Comparison of ENCODE assay signal across 22 mouse cellular contexts in the genomic region with DNA sequence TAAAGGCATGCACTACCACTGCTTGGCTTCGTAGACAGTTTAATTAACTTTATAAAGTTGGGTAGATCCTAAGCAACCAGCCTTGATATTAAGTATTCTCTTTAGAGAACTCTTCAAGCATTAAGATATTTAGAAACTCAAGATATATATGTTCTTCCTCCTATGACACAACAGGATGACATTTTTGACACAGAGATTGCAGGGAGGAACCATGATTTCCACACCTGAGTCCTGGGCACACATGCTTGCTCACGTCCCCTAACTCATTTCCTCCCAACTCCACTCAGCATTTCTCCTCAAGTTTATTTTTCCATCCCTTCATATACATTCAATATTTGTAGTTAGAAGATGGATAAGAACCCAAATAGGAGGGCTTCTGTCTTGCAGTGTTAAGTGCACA. TPM values are rescaled to one million over a fixed set of nuclear protein-coding genes. Genes with fewer than 3 reads are reported as not detected.
"Had no signal": no experiment of that assay in that cellular context is flagged by ENCODE, and none has a peak within 500 bp of the region (broad histone marks: within the 10 kb centered on the region; RNA-seq: fewer than 3 reads in every experiment).

No protein-coding gene starts in this region.

- H3K27me3 ChIP-seq: neural tube, embryonic 13.5 days; neural tube, embryonic 15.5 days; stomach, embryonic 15.5 days had no signal

- H3K9ac ChIP-seq: neural tube, embryonic 13.5 days; neural tube, embryonic 15.5 days; stomach, embryonic 15.5 days had no signal

- H3K4me2 ChIP-seq: neural tube, embryonic 13.5 days; neural tube, embryonic 15.5 days; stomach, embryonic 15.5 days had no signal

- H3K9me3 ChIP-seq: neural tube, embryonic 13.5 days; neural tube, embryonic 15.5 days; stomach, embryonic 15.5 days had no signal

- H3K27ac ChIP-seq: neural tube, embryonic 13.5 days; neural tube, embryonic 15.5 days; stomach, embryonic 15.5 days; stomach, postnatal 0 days had no signal

- H3K4me1 ChIP-seq: neural tube, embryonic 13.5 days; neural tube, embryonic 15.5 days; stomach, embryonic 15.5 days had no signal

- H3K36me3 ChIP-seq: neural tube, embryonic 13.5 days; neural tube, embryonic 15.5 days; stomach, embryonic 15.5 days had no signal

- H3K4me3 ChIP-seq: neural tube, embryonic 13.5 days; neural tube, embryonic 15.5 days; stomach, embryonic 15.5 days had no signal

- DNase-seq: retina, postnatal 1 day; right cerebral cortex, adult 18-20 months; right cerebral cortex, postnatal 14 days; right cerebral cortex, postnatal 25 days; right cerebral cortex, postnatal 4 days; spleen, adult 18-20 months; thymus, adult 18-20 months; thymus, adult 2 months; thymus, postnatal 14 days; thymus, postnatal 25 days; thymus, postnatal 36 days; thymus, postnatal 4 days had no signal

RNA-seq across cellular contexts. Expression of gene Gm5483, which starts 4.1 kb away (rescaled TPM):
- polyA plus RNA-seq: neural tube, embryonic 14.5 days; small intestine, adult 2 months; spleen, adult 2 months; testis, adult 2 months; thymus, adult 2 months; urinary bladder, adult 2 months had no signal

RNA-seq across cellular contexts. Expression of gene Stfa2l1, which starts 23.3 kb away (rescaled TPM):
- polyA plus RNA-seq: neural tube, embryonic 14.5 days; small intestine, adult 2 months; thymus, adult 2 months; urinary bladder, adult 2 months had no signal

RNA-seq across cellular contexts. Expression of gene Gm5416, which starts 30.3 kb away (rescaled TPM):
- polyA plus RNA-seq: neural tube, embryonic 13.5 days; neural tube, embryonic 14.5 days; neural tube, embryonic 15.5 days; small intestine, adult 2 months; spleen, adult 2 months; stomach, embryonic 14.5 days; thymus, adult 2 months; urinary bladder, adult 2 months had no signal

RNA-seq across cellular contexts. Expression of gene 2010005H15Rik, which starts 41.4 kb away (rescaled TPM):
- polyA plus RNA-seq: neural tube, embryonic 14.5 days; neural tube, embryonic 15.5 days; small intestine, adult 2 months; spleen, adult 2 months; stomach, embryonic 14.5 days; testis, adult 2 months had no signal

RNA-seq across cellular contexts. Expression of gene Csta1, which starts 48.9 kb away (rescaled TPM):
- polyA plus RNA-seq: neural tube, embryonic 13.5 days; neural tube, embryonic 15.5 days; small intestine, adult 2 months; spleen, adult 2 months; testis, adult 2 months; thymus, adult 2 months had no signal
